Mouse (Mus musculus) testis, adult 2 months (tissue): ENCODE data around the gene Acot11. TPM values are rescaled to one million over a fixed set of nuclear protein-coding genes. Genes with fewer than 3 reads are reported as not detected.
A peak's percentile ranks its signal among the peaks of the same experiment; 100 is the strongest.

Experiments used
- H3K27ac ChIP-seq: fragments of 200-500 bp; 2 replicates; pipeline ENCODE4 v1.5.1; 2012; ENCODE audit warnings: low read depth, low read length; ENCODE audit not compliant: control insufficient read depth, insufficient read depth
- H3K27me3 ChIP-seq: fragments of 200-500 bp; 2 replicates; pipeline ENCODE4 v1.6.1; 2012; ENCODE audit warnings: mild to moderate bottlenecking, low read length, moderate library complexity; ENCODE audit not compliant: control insufficient read depth, insufficient read depth
- H3K36me3 ChIP-seq: fragments of 200-500 bp; 2 replicates; pipeline ENCODE4 v1.6.1; 2012; ENCODE audit warnings: mild to moderate bottlenecking, low read length; ENCODE audit not compliant: control insufficient read depth, insufficient read depth
- H3K4me1 ChIP-seq: fragments of 200-500 bp; 2 replicates; pipeline ENCODE4 v1.6.1; 2012; ENCODE audit warnings: low read length; ENCODE audit not compliant: control insufficient read depth, insufficient read depth
- H3K4me3 ChIP-seq: fragments of 200-500 bp; 2 replicates; pipeline ENCODE4 v1.5.1; 2012; ENCODE audit warnings: low read depth, mild to moderate bottlenecking, low read length, moderate library complexity, mixed read lengths; ENCODE audit not compliant: control insufficient read depth
- CTCF ChIP-seq: fragments of 200-500 bp; IDR thresholded peaks from 2 replicates; pipeline ENCODE4 v1.5.1; 2012; ENCODE audit warnings: low read depth, mild to moderate bottlenecking, inconsistent platforms, low read length, moderate library complexity; ENCODE audit not compliant: control insufficient read depth, insufficient read depth, insufficient replicate concordance
- POLR2A ChIP-seq: fragments of 200-500 bp; IDR thresholded peaks from 2 replicates; pipeline ENCODE4 v1.6.1; 2012; ENCODE audit warnings: low read depth, mild to moderate bottlenecking, inconsistent platforms, low read length, moderate library complexity; ENCODE audit not compliant: control insufficient read depth
- polyA plus RNA-seq: library from polyadenylated mRNA; depleted of rRNA; stranded (reverse); fragments of >200 nt; gene quantifications from 2 replicates; pipeline ENCODE4 v1.2.3, GENCODE M21; 2012; rRNA removed

The Acot11 gene
- polyA plus RNA-seq, 1 experiment = 0.93 TPM

DNA sequence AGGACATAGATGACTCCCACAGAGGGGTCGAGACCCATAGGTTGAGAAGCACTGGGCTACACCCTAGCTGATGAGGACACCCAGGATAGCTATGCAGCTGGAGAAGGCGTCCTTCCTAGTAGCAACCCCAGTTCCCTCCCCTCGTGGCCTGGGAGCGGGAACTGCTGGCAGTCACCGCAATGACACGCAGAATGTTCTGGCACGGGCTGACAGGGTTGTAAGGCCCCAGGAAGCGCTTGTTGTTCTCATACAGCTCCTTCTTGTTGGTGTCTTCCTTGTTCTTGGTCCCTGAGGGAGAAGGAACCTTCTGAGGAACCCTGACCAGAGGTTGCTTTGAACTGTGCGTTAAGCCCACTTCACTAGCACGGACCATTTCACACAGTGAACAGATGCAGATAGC is 100.8 kb downstream of the Acot11 start:
- Histone ChIP-seq H3K36me3 (no peaks in the 10 kb centered on the region), H3K4me3 (no peak overlapping the region), H3K27me3 (no peaks in the 10 kb centered on the region), H3K27ac (no peak overlapping the region), H3K4me1 (peaks cover 2% of the 10 kb centered on the region)
- TF ChIP-seq POLR2A (no peak), CTCF (no peak)

DNA sequence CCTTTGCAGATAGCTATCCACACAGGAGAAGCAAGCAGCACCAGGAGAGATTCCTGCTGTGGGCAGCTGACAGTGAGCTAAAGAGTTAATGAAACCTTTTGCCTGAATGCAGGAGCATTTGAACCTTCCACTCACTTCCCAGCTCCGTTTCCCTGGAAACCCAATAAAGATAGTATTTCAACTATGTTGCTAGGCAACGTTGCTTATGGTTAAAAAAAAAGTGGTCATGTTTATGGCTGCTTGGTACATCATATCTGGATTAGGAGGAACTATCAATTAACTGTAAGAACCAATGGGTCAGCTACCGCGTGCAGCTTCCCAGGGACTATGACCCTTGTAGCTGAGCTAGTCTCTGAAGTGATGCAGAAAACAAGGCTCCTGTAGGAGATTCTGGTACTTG is 104.0 kb downstream of the Acot11 start:
- H3K27me3 ChIP-seq = no peaks in the 10 kb centered on the region
- TF ChIP-seq POLR2A = no peak
- no peak for TF ChIP-seq CTCF
- H3K27ac ChIP-seq = no peak overlapping the region
- H3K36me3 ChIP-seq = no peaks in the 10 kb centered on the region
- no peaks in the 10 kb centered on the region for H3K4me1 ChIP-seq
- H3K4me3 ChIP-seq = no peak overlapping the region

DNA sequence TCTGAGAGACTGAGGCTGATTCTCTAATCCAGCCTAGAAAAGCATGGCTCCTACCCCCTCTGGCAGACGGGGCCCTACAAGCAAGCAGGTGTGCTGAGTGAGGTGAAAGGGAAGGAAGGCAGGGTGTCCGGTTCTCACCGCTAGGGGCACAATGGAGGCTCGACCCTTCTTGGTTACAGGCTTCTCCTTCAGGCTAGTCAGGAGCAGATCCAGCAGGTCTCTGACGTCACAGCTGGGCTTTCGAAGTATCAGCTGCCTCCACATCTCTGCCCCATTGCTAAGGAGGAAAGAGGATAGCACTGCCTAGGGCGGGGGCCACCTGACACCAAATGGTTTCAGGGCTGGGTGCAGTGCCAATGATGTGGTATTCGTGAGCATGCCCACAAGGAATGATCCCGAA is 104.8 kb downstream of the Acot11 start:
- Histone ChIP-seq H3K4me1 (no peaks in the 10 kb centered on the region), H3K27me3 (no peaks in the 10 kb centered on the region), H3K4me3 (no peak overlapping the region), H3K36me3 (no peaks in the 10 kb centered on the region), H3K27ac (no peak overlapping the region)
- TF ChIP-seq POLR2A (no peak), CTCF (peak; percentile 49; the same call in 1 of the 2 replicates)

Other genes with a start within 250 kb of the Acot11 start
- 24.0 and 28.3 TPM in 2 replicates for gene Dhcr24, start 244.0 kb downstream of the Acot11 start, polyA plus RNA-seq
- 54.3 and 56.3 TPM in 2 replicates for gene Lexm, start 187.8 kb downstream of the Acot11 start, polyA plus RNA-seq
- 0.19 and 1.8 TPM in 2 replicates for gene Ttc22, start 182.6 kb downstream of the Acot11 start, polyA plus RNA-seq
- gene Pars2, start 153.9 kb downstream of the Acot11 start, polyA plus RNA-seq = 2.3 and 2.4 TPM in 2 replicates
- 155 and 159 TPM in 2 replicates for gene Ttc4, start 126.1 kb downstream of the Acot11 start, polyA plus RNA-seq
- 158 and 166 TPM in 2 replicates for gene Mroh7, start 74.1 kb downstream of the Acot11 start, polyA plus RNA-seq
- 1.0 and 1.1 TPM in 2 replicates for gene Fam151a, start 71.1 kb downstream of the Acot11 start, polyA plus RNA-seq
- 38.3 and 44.1 TPM in 2 replicates for gene Ssbp3, start 105.7 kb upstream of the Acot11 start, polyA plus RNA-seq